Mouse (Mus musculus): ENCODE results near the gene Olfr56. TPM values are rescaled to one million over a fixed set of nuclear protein-coding genes. Genes with fewer than 3 reads are reported as not detected.

Olfr56 gene
- polyA plus RNA-seq, 1 experiment, result 0.75 TPM

- H3K4me3 ChIP-seq (ENCODE audit: control insufficient read depth, insufficient read depth, low read length), result no peak overlapping the region
- no peak overlapping the region for H3K27ac ChIP-seq (ENCODE audit: control insufficient read depth, insufficient read depth, low read length)
- DNase-seq, result no peak
- TF ChIP-seq CTCF (IDR thresholded peaks at IDR 0.05; ENCODE audit: borderline replicate concordance, control insufficient read depth, extremely low read depth, insufficient read depth, low read length, poor library complexity) (no peak), POLR2A (IDR thresholded peaks at IDR 0.05; ENCODE audit: control insufficient read depth, extremely low read depth, insufficient read depth, low read length, poor library complexity) (no peak)
- 92% methylated on average over 3 of the region's 3 CpGs for WGBS
- no peaks in the 10 kb centered on the region for H3K36me3 ChIP-seq (ENCODE audit: control insufficient read depth, insufficient read depth, low read length)
- no peaks in the 10 kb centered on the region for H3K27me3 ChIP-seq (ENCODE audit: control insufficient read depth, insufficient read depth, low read length)
- peaks cover 12% of the 10 kb centered on the region for H3K4me1 ChIP-seq (replicated peaks; ENCODE audit: control insufficient read depth, insufficient read depth, low read length)
Observed at GRCm38 (mm10) chr11:49078719-49079118, 100.0 kb downstream of the Olfr56 start.

- H3K27ac ChIP-seq (ENCODE audit: control insufficient read depth, insufficient read depth, low read length), result no peak overlapping the region
- H3K4me1 ChIP-seq (replicated peaks; ENCODE audit: control insufficient read depth, insufficient read depth, low read length), result peaks cover 14% of the 10 kb centered on the region
- H3K27me3 ChIP-seq (ENCODE audit: control insufficient read depth, insufficient read depth, low read length), result no peaks in the 10 kb centered on the region
- H3K36me3 ChIP-seq (ENCODE audit: control insufficient read depth, insufficient read depth, low read length), result no peaks in the 10 kb centered on the region
- H3K4me3 ChIP-seq (ENCODE audit: control insufficient read depth, insufficient read depth, low read length), result no peak overlapping the region
- no peak for DNase-seq
- TF ChIP-seq POLR2A (IDR thresholded peaks at IDR 0.05; ENCODE audit: control insufficient read depth, extremely low read depth, insufficient read depth, low read length, poor library complexity), result no peak
- TF ChIP-seq CTCF (IDR thresholded peaks at IDR 0.05; ENCODE audit: borderline replicate concordance, control insufficient read depth, extremely low read depth, insufficient read depth, low read length, poor library complexity), result no peak
- 88% methylated on average over 1 of the region's 1 CpGs for WGBS
Observed at GRCm38 (mm10) chr11:49080636-49081035, 101.9 kb downstream of the Olfr56 start.

- Histone ChIP-seq H3K27ac (ENCODE audit: control insufficient read depth, insufficient read depth, low read length) (no peak overlapping the region), H3K4me3 (ENCODE audit: control insufficient read depth, insufficient read depth, low read length) (no peak overlapping the region), H3K27me3 (ENCODE audit: control insufficient read depth, insufficient read depth, low read length) (no peaks in the 10 kb centered on the region), H3K36me3 (ENCODE audit: control insufficient read depth, insufficient read depth, low read length) (no peaks in the 10 kb centered on the region), H3K4me1 (replicated peaks; ENCODE audit: control insufficient read depth, insufficient read depth, low read length) (peaks cover 14% of the 10 kb centered on the region)
- TF ChIP-seq CTCF (IDR thresholded peaks at IDR 0.05; ENCODE audit: borderline replicate concordance, control insufficient read depth, extremely low read depth, insufficient read depth, low read length, poor library complexity), result no peak
- no peak for TF ChIP-seq POLR2A (IDR thresholded peaks at IDR 0.05; ENCODE audit: control insufficient read depth, extremely low read depth, insufficient read depth, low read length, poor library complexity)
- 17% methylated on average over 4 of the region's 4 CpGs for WGBS
- no peak for DNase-seq
Observed at GRCm38 (mm10) chr11:49081356-49081755, 102.7 kb downstream of the Olfr56 start.

- Histone ChIP-seq H3K27ac (ENCODE audit: control insufficient read depth, insufficient read depth, low read length) (no peak overlapping the region), H3K4me3 (ENCODE audit: control insufficient read depth, insufficient read depth, low read length) (no peak overlapping the region), H3K4me1 (replicated peaks; ENCODE audit: control insufficient read depth, insufficient read depth, low read length) (peaks cover 15% of the 10 kb centered on the region), H3K36me3 (ENCODE audit: control insufficient read depth, insufficient read depth, low read length) (no peaks in the 10 kb centered on the region), H3K27me3 (ENCODE audit: control insufficient read depth, insufficient read depth, low read length) (no peaks in the 10 kb centered on the region)
- TF ChIP-seq POLR2A (IDR thresholded peaks at IDR 0.05; ENCODE audit: control insufficient read depth, extremely low read depth, insufficient read depth, low read length, poor library complexity), result no peak
- TF ChIP-seq CTCF (IDR thresholded peaks at IDR 0.05; ENCODE audit: borderline replicate concordance, control insufficient read depth, extremely low read depth, insufficient read depth, low read length, poor library complexity), result no peak
- no peak for DNase-seq
- WGBS, result 65% methylated on average over 3 of the region's 3 CpGs
Observed at GRCm38 (mm10) chr11:49081886-49082285, 103.2 kb downstream of the Olfr56 start.

- Histone ChIP-seq H3K27ac (ENCODE audit: control insufficient read depth, insufficient read depth, low read length) (no peak overlapping the region), H3K27me3 (ENCODE audit: control insufficient read depth, insufficient read depth, low read length) (no peaks in the 10 kb centered on the region), H3K36me3 (ENCODE audit: control insufficient read depth, insufficient read depth, low read length) (no peaks in the 10 kb centered on the region), H3K4me3 (ENCODE audit: control insufficient read depth, insufficient read depth, low read length) (no peak overlapping the region), H3K4me1 (replicated peaks; ENCODE audit: control insufficient read depth, insufficient read depth, low read length) (peaks cover 15% of the 10 kb centered on the region)
- TF ChIP-seq POLR2A (IDR thresholded peaks at IDR 0.05; ENCODE audit: control insufficient read depth, extremely low read depth, insufficient read depth, low read length, poor library complexity), result no peak
- TF ChIP-seq CTCF (IDR thresholded peaks at IDR 0.05; ENCODE audit: borderline replicate concordance, control insufficient read depth, extremely low read depth, insufficient read depth, low read length, poor library complexity), result no peak
- 90% methylated on average over 1 of the region's 1 CpGs for WGBS
- DNase-seq, result no peak
Observed at GRCm38 (mm10) chr11:49083146-49083545, 104.5 kb downstream of the Olfr56 start.

GRCm38 (mm10) chr11:49083808-49084207 is 105.1 kb downstream of the Olfr56 start:
- peaks cover 17% of the 10 kb centered on the region for H3K4me1 ChIP-seq (replicated peaks; ENCODE audit: control insufficient read depth, insufficient read depth, low read length)
- no peak overlapping the region for H3K4me3 ChIP-seq (ENCODE audit: control insufficient read depth, insufficient read depth, low read length)
- no peak overlapping the region for H3K27ac ChIP-seq (ENCODE audit: control insufficient read depth, insufficient read depth, low read length)
- no peak for DNase-seq
- TF ChIP-seq CTCF (IDR thresholded peaks at IDR 0.05; ENCODE audit: borderline replicate concordance, control insufficient read depth, extremely low read depth, insufficient read depth, low read length, poor library complexity) (no peak), POLR2A (IDR thresholded peaks at IDR 0.05; ENCODE audit: control insufficient read depth, extremely low read depth, insufficient read depth, low read length, poor library complexity) (no peak)
- WGBS, result 30% methylated on average over 3 of the region's 3 CpGs
- no peaks in the 10 kb centered on the region for H3K36me3 ChIP-seq (ENCODE audit: control insufficient read depth, insufficient read depth, low read length)
- H3K27me3 ChIP-seq (ENCODE audit: control insufficient read depth, insufficient read depth, low read length), result no peaks in the 10 kb centered on the region

GRCm38 (mm10) chr11:49084385-49084784 is 105.7 kb downstream of the Olfr56 start:
- no peak for DNase-seq
- TF ChIP-seq CTCF (IDR thresholded peaks at IDR 0.05; ENCODE audit: borderline replicate concordance, control insufficient read depth, extremely low read depth, insufficient read depth, low read length, poor library complexity) (no peak), POLR2A (IDR thresholded peaks at IDR 0.05; ENCODE audit: control insufficient read depth, extremely low read depth, insufficient read depth, low read length, poor library complexity) (no peak)
- Histone ChIP-seq H3K36me3 (ENCODE audit: control insufficient read depth, insufficient read depth, low read length) (no peaks in the 10 kb centered on the region), H3K4me1 (replicated peaks; ENCODE audit: control insufficient read depth, insufficient read depth, low read length) (peaks cover 17% of the 10 kb centered on the region), H3K27ac (ENCODE audit: control insufficient read depth, insufficient read depth, low read length) (no peak overlapping the region; the same call in 1 of the 2 replicates), H3K4me3 (ENCODE audit: control insufficient read depth, insufficient read depth, low read length) (no peak overlapping the region), H3K27me3 (ENCODE audit: control insufficient read depth, insufficient read depth, low read length) (no peaks in the 10 kb centered on the region)
- 71% methylated on average over 1 of the region's 1 CpGs for WGBS
